In genomic region chr5:115731001-115731731, GRCm38 (mm10) we compare ENCODE assay signal across 8 mouse cellular contexts. TPM values are rescaled to one million over a fixed set of nuclear protein-coding genes. Genes with fewer than 3 reads are reported as not detected.
DNase-seq lines count a peak whose midpoint lies in the region; ATAC-seq and TF ChIP-seq lines count a peak whose summit lies in the region.

TSS of gene Bicdl1 (minus strand) at chr5:115731621.

- H3K79me2 ChIP-seq in MEL (ENCODE audit: control insufficient read depth, insufficient read depth, low read length, poor library complexity) = no peaks in the 10 kb centered on the region; the same call in 1 of the 2 replicates

- intact Hi-C loops in heart, postnatal 36 days (cut with DNase I) = loop anchor here (5.0 kb wide), 1 partner anchor 74 kb away; no protein-coding TSS in a partner anchor

- H3K4me2 ChIP-seq in lung, embryonic 16.5 days (ENCODE audit: low read depth, low read length) = peak within 1 kb of the TSS; percentile 100

- peak; percentile 81 for ATAC-seq in lung, embryonic 16.5 days (ENCODE audit: low read depth)

- TF ChIP-seq CTCF in MEL (IDR thresholded peaks at IDR 0.05 in 2 of 3, conservative IDR thresholded peaks at IDR 0.05 in 1 of 3; ENCODE audit: control insufficient read depth in 1 of 3, insufficient read depth in 1 of 3, low read depth in 2 of 3, low read length in 3 of 3, poor library complexity in 1 of 3, severe bottlenecking in 1 of 3) = no peak
- no peak for TF ChIP-seq CTCF in layer of hippocampus, adult 2 months (conservative IDR thresholded peaks at IDR 0.05)

- peak within 1 kb of the TSS; percentile 54 to 68; a peak in 3 of 4 replicates for H3K4me3 ChIP-seq in MEL (ENCODE audit: control insufficient read depth in 1 of 2, insufficient read depth in 1 of 2, low read depth in 2 of 2, low read length in 2 of 2)
- H3K4me3 ChIP-seq in layer of hippocampus, adult 2 months = peak within 1 kb of the TSS; percentile 82
- peak within 1 kb of the TSS; percentile 65 for H3K4me3 ChIP-seq in lung, embryonic 16.5 days (ENCODE audit: low read length)

- under 1% methylated on average over 59 of the region's 83 CpGs for WGBS in lung, embryonic 16.5 days

- no peak for TF ChIP-seq RAD21 in MEL (IDR thresholded peaks at IDR 0.05; ENCODE audit: low read depth, low read length)

- no peak for TF ChIP-seq POLR2A in MEL (IDR thresholded peaks at IDR 0.05; ENCODE audit: control insufficient read depth in 1 of 2, insufficient read depth in 1 of 2, low read depth in 1 of 2, low read length in 2 of 2, poor library complexity in 1 of 2)

- peak; percentile 76 for DNase-seq in MEL (ENCODE audit: low read depth, low spot score)
- DNase-seq in cerebellum, adult 18-20 months = peak; percentile 69 to 70
- DNase-seq in forelimb bud, embryonic 11.5 days (ENCODE audit: low read depth, low spot score) = peak; percentile 80
- DNase-seq in heart, postnatal 36 days = peak; percentile 81 to 88
- peak; percentile 19 to 45 for DNase-seq in layer of hippocampus, adult 2 months (ENCODE audit: low spot score in 2 of 2)
- peak; percentile 86 for DNase-seq in ovary, postnatal 10 days (ENCODE audit: low spot score)
- peak; percentile 78 for DNase-seq in thymus, postnatal 14 days

- TF ChIP-seq EP300 in MEL (IDR thresholded peaks at IDR 0.05; ENCODE audit: low read depth in 1 of 2, low read length in 2 of 2) = no peak

- peaks cover 0 to 3% of the 10 kb centered on the region in 2 experiments; a peak in 1 of 4 replicates for H3K27me3 ChIP-seq in MEL (ENCODE audit: control insufficient read depth in 1 of 2, insufficient read depth in 2 of 2, low read length in 2 of 2)
- peaks cover 16% of the 10 kb centered on the region for H3K27me3 ChIP-seq in lung, embryonic 16.5 days (ENCODE audit: control insufficient read depth, insufficient read depth, low read depth, low read length)

- no peak within 1 kb of the TSS for H3K27ac ChIP-seq in MEL (ENCODE audit: control insufficient read depth, low read depth, low read length)
- H3K27ac ChIP-seq in layer of hippocampus, adult 2 months = peak within 1 kb of the TSS; percentile 92
- H3K27ac ChIP-seq in lung, embryonic 16.5 days (ENCODE audit: low read length) = peak within 1 kb of the TSS; percentile 39; the same call in 1 of the 2 replicates

- H3K36me3 ChIP-seq in MEL (ENCODE audit: control insufficient read depth in 1 of 2, insufficient read depth in 2 of 2, low read length in 2 of 2) = peaks cover 0 to 4% of the 10 kb centered on the region in 2 experiments; a peak in 2 of 4 replicates
- H3K36me3 ChIP-seq in lung, embryonic 16.5 days (ENCODE audit: control insufficient read depth, insufficient read depth, low read length) = no peaks in the 10 kb centered on the region

- no peaks in the 10 kb centered on the region for H3K9me3 ChIP-seq in MEL (replicated peaks; ENCODE audit: insufficient read depth, low read length)
- no peaks in the 10 kb centered on the region for H3K9me3 ChIP-seq in lung, embryonic 16.5 days (ENCODE audit: control insufficient read depth, low read length)

- peaks cover 0 to 2% of the 10 kb centered on the region in 2 experiments; a peak in 1 of 4 replicates for H3K4me1 ChIP-seq in MEL (ENCODE audit: control insufficient read depth in 1 of 2, insufficient read depth in 2 of 2, low read length in 2 of 2)
- peaks cover 9% of the 10 kb centered on the region for H3K4me1 ChIP-seq in lung, embryonic 16.5 days (replicated peaks; ENCODE audit: control insufficient read depth, insufficient read depth, low read length)

- H3K9ac ChIP-seq in MEL (ENCODE audit: control insufficient read depth, low read depth, low read length, poor library complexity, severe bottlenecking) = peak within 1 kb of the TSS; percentile 78
- H3K9ac ChIP-seq in lung, embryonic 16.5 days (ENCODE audit: low read length) = peak within 1 kb of the TSS; percentile 53; the same call in 1 of the 2 replicates

TF ChIP-seq in MEL, 35 proteins besides CTCF, POLR2A, EP300 and RAD21:
- TF ChIP-seq UBTF (IDR thresholded peaks at IDR 0.05; ENCODE audit: borderline replicate concordance, insufficient read depth, low read depth, low read length) (0 out of 2 replicates have a peak, but pooled peaks have one; percentile 90), ZNF384 (IDR thresholded peaks at IDR 0.05; ENCODE audit: low read depth, low read length) (no peak), CHD2 (IDR thresholded peaks at IDR 0.05; ENCODE audit: low read length) (no peak), ZMIZ1 (IDR thresholded peaks at IDR 0.05; ENCODE audit: low read depth, low read length) (no peak), USF2 (IDR thresholded peaks at IDR 0.05; ENCODE audit: borderline replicate concordance in 1 of 2, insufficient read depth in 1 of 2, low read depth in 1 of 2, low read length in 2 of 2) (no peak), MYB (IDR thresholded peaks at IDR 0.05; ENCODE audit: low read depth, low read length) (no peak), MAX (IDR thresholded peaks at IDR 0.05; ENCODE audit: low read length) (peak; percentile 54), MAZ (IDR thresholded peaks at IDR 0.05; ENCODE audit: low read depth, low read length) (peak; percentile 42; the same call in 1 of the 2 replicates), SIN3A (IDR thresholded peaks at IDR 0.05; ENCODE audit: low read length) (peak; percentile 88), MXI1 (IDR thresholded peaks at IDR 0.05; ENCODE audit: low read depth, low read length) (peak; percentile 96)

RNA-seq across cellular contexts. Expression of gene Bicdl1, which starts in this region (rescaled TPM):
- 3.5 and 4.2 TPM in 2 replicates for total RNA-seq in MEL (2012; rRNA removed)
- 10 to 100 TPM in 1 of 2 experiments, not detected in 1; 13.4 TPM for polyA plus RNA-seq in MEL (2012; ENCODE audit: insufficient read depth in 1 of 2, insufficient read length in 2 of 2, low read depth in 1 of 2, low replicate concordance in 2 of 2, missing spikeins in 1 of 2)
- 1 to 10 TPM; 6.7 to 8.9 TPM for total RNA-seq in heart, postnatal 36 days (2021)
- 100 to 1,000 TPM; 123 to 125 TPM for total RNA-seq in layer of hippocampus, adult 2 months (2021)
- 10.4 and 11.2 TPM in 2 replicates for polyA plus RNA-seq in lung, embryonic 16.5 days (2015; fragmentation: Nextera tagmentation; extraction: Ambion mirVana)

Comparison
In these comparisons a context has a peak if more than half of its experiments do, and no peak if none do; other contexts are left out.
1. RNA of gene Bicdl1 (total RNA-seq): 123 to 125 TPM in layer of hippocampus, adult 2 months; 6.7 to 8.9 TPM in heart, postnatal 36 days and 3.5 to 4.2 TPM in MEL; every median in the first group is over 10 times any median in the second.
2. DNase-seq: peak in every context shown above with its lines; median percentile 86 in ovary, postnatal 10 days; 84 in heart, postnatal 36 days; 80 in forelimb bud, embryonic 11.5 days; 78 in thymus, postnatal 14 days; 76 in MEL; 70 in cerebellum, adult 18-20 months; 32 in layer of hippocampus, adult 2 months.
3. Peak in every context shown above with its lines, with median percentiles within 50 percentile points of each other: H3K4me3 ChIP-seq.